Mouse (Mus musculus) lung, postnatal 0 days (tissue): ENCODE data around the gene Pigl.

ENCODE experiments used
- CTCF ChIP-seq: IDR thresholded peaks from 2 replicates; pipeline ENCODE4 v1.5.1; 2016; ENCODE audit warnings: antibody characterized with exemption, mild to moderate bottlenecking
- EP300 ChIP-seq: IDR thresholded peaks from 2 replicates; pipeline ENCODE4 v1.6.1; 2016; ENCODE audit warnings: antibody characterized with exemption, mild to moderate bottlenecking, control low read depth

DNA sequence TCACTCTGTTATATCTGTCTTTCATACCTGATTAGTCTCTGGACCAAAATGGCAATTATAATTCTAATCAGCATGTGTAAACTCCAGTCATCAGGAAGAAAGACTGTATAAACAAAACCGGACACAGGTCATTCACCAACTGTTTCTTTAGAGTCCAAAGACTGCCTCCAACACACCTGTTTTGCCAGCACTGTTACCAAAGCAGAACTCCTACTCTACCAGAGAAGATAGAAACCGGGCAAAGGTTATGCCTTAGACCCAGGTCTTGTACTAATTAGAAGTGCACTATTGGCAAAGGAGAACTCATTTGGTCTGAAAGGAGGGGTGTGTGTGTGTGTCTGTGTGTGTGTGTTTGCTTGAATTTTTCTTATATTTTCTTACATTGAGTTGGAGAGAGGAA is 42.3 kb downstream of the Pigl start:
- no peak for TF ChIP-seq EP300
- no peak for TF ChIP-seq CTCF
